Mouse (Mus musculus) thymus, adult 18-20 months (tissue): ENCODE data around the gene Tjp2.
"Not testable (repeated sequence)": the region's sequence is repeated elsewhere in the genome, so short reads cannot be mapped to it uniquely, and the experiment has no call there.

Experiments
- DNase-seq, 2 experiments: peaks; one replicate each; pipeline ENCODE4 v3.0.0; 2022; ENCODE audit warnings: mixed read lengths in 2 of 2

Tjp2 gene

DNA sequence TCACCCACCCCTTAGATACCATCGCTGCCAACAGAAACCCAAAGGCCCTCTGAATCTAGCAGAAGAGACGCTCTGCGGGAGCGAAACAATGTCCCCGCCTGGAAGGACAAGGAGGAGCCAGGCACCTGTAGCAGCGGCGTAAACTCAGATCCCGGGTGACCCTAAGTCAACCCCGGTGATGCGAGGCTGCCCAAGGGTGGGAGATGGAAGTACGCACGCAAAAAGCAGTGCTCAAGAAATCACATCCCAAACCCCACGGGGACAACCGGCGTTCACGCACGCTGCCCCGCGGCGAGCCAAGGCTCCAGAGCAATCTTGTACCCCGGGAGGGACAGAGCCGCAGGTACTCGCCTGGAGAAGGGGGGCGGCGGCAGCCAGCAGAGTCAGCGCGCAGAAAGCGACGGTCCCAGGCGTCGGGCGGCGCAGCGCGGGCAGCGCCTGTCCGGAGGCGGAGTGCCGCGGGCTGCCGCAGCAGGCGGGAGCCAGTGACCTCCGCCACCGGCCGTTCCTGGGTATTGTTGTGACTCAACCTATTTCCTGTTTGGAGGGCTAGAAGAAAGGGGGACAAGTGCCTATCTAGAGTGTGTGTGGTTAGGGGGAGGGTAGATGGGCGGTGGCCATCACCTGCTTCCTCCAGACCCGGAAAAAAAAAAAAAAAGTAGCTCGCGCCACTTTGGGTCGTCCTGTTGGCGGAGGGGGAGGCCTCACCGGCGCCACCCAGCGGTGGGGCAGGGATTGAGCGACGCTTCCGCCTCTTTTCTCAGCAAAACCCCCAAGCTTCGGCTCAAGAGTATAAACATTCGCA, at the start of gene Tjp2:
TSS of gene Tjp2 (minus strand) at position 531 of the 805 bp plus-strand sequence.
- DNase-seq, result peak; percentile 4 to 8

DNA sequence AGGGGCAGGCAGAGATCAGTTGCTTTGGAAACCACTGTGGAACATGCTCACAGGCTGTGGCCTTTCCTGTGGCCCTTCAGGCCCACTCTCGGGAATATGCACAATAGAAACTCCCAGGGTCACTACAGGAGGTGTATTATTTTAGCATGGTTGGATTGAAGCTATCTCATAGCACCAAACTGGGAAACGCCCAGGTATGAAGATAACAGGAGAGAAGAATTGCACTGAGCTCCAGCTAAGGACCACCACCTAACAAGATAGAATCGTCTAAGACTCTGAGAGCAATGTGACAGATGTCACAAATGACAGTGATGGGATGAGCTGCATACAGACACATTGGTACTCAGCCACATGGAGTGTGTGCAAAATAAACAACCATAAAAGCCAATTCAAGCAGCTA, 49.5 kb upstream of the Tjp2 start:
- no peak for DNase-seq

DNA sequence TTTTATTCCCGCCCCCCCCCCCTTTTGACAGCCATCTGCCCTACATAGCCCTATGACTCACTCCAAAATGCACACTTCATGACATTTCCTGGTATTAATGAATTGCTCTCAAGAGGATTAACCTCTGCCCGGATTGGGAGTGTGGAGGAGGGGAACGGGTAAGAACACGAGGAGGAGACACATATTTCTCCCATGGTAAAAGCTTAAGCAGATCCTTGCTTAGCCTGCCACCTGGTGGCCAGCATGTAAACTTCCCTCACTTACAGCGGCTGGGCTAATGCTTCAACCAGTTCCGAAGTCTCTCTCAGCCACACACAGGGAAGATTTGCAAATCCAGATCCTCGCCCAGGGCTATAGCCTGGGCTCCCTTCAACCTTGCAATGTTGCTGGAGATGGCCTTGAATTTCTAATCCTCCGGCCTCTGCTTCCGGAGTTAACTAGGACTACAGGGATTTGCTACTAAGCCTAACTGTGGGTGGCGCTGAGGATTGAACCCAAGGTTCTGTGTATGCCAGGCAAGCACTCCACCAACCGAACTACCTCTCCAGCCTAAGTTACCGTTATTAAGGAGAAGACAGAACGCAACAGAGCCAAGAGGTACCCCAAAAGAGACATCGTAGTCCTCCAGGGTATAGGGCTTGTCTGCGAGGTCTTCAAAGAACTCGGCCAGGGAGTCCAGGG, 47.1 kb upstream of the Tjp2 start:
- peak in 1 of 2 experiments; percentile 29 for DNase-seq

DNA sequence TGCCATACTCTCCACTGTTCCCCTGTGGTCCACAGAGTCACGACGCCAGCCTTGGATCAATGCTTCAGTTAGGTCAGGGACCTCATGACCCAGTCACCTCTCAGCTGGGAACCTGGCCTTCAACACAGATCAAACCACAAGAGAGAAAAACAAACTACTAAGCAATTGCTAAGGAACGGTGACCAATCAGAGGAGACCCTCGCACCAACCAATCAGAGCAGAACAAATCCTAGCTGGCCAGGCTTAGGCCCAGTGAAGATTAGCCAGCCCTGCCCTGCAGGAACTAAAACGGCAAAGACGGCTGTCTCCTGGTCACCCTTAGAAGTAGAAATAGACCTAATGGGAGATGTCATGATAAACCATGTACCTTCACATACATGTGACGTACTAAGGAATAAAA, 46.5 kb upstream of the Tjp2 start:
- DNase-seq, result no peak

DNA sequence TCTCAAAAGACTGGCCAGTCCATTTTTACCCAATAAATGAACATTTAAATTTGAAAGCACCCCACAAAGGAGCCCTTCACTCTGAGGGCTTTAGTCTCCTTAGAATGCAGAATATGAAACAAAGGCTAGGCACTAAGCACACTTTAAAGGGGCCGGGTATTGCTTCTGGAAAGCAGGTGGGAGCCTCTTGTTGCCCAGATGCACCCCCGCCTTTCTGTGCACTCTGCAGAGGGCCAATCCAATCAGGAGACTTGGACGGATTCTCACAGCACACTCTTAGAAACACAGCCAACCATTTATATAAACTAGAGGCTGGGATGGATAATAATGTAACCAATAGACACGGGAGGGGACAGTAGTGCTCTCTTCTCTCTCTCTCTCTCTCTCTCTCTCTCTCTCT, 43.7 kb upstream of the Tjp2 start:
- DNase-seq, result no peak

DNA sequence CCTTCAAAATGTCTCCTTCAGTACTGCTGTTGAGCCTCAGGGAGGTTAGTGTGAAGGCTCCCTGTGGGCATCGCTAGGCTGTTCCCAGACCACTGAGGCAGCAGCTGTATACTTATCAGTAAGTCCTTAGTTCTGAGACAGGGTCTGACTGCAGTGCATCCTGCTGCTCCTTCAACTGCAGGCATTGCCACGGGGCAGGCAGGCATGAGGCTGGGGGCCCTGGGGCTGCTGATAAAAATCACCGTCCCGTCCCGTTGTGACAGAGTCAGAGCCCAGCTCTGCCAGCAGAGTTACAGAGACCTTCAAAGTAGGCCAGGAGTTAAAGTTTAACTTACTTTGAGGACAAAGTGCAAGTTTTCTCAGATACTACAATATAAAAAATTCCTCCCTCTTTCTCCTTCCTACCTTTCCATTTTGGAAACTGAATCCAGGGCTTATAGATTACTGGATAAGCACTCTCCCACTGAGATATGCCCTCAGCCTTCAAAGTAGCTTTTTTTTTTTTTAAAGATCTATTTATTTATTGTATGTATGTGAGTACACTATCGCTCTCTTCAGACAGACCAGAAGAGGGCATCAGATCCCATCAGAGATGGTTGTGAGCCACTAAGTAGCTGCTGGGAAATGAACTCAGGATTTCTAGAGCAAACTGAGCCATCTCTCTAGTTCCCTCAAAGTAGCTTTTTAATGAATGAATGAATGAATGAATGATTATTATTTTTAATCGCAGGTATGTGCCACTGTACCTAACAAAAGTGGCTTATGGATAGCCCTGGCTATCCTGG, 41.4 kb upstream of the Tjp2 start:
- no peak for DNase-seq

DNA sequence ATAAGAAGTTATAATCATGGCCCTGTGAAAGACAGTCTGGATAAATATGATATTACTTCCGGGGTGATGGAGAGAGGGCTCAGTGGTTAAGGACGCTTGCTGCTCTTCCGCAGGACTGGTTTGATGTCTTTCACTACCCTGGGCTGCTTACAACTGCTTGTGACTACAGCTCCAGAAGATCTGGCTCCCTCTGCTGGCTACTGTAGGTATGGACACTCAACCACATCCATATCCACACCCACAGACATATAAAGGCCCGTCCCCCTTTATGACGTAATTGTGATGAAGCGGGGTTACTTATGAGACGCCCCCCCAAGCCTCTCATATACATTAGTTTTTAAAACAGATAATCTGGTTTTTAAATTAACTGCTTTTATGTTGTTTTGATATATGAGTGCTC, 40.2 kb upstream of the Tjp2 start:
- DNase-seq, result peak in 1 of 2 experiments; percentile 36

DNA sequence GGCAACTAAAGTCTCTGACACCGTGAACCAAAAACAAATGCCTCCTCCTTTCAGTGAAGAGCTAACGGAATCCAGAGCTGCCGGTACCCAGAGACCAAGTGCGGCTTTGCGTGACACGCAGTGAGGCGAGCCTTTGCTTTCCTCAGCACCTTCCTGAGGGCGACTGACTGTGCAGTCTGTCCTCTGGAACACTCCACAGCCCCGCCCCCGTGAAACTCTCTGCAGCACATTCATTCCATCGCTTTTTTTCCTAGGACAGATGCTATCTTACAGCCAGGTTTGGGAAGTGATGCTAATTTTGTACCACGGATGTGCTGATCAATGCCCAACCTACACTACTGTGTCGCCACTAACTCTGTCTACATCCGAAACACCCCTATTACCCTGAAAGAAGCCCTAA, 37.9 kb upstream of the Tjp2 start:
- DNase-seq, result no peak

DNA sequence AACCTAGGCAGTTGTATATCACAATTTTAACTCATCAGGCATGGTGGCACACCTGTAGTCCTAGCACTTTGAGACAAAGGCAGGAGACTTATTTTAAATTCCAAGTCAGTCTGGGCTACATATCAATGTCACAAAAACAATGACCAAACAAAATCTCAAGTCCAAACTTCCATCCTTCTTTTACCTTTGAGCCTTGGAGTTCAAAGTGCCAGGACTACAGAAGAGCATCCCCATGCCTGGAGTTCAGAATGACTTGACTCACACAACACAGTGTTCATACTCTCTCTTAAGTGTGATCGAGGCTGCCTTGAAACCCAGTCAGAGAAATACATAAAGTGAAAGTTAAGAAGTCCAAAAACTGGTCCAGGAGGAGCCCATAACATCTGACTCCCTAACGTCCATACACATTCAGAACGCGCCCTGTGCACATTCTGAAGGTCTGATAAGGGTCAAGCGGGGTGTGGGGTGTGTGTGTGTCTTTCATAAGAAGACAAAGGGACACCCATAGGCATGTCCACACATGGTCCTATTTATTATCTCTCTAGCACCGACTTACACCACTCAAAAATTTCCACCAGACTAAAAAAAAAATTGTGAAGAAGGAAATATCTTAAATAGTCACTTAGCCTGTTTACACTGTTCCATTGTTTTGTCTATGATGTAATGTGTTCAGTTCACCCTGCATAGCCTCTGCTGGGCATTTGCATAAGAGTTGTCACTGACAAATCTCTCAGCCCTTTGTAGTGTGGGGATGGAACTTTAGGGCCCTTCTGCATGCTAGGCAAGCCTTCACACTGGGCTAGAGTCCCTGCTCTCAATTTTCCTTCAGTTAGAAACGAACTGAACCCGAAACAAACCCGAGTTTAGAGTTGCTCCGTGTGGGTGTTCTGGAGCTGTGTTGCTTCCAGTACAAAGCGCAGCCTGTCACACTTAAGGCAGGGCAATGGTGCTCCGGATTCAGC, 34.8 kb upstream of the Tjp2 start:
- no peak for DNase-seq

DNA sequence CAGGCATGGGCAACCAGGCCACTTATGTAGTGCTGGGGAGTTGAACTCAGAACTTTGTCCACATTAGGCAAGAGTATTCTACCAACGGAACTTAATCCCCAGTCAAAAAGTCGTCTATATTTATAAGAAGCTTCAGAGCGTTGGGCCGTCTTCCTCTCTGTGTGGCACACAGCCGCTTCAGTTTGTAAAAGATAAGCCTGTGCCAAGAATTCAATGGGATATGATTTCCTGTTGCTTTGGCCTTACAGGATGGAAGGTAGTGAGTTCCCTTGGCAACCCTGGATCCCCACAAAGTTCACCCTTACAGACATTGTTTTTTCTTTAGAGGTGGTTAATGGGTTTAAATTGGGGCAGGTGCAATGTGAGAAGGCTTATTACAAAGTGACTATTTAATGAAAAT, 33.5 kb upstream of the Tjp2 start:
- DNase-seq, result no peak

DNA sequence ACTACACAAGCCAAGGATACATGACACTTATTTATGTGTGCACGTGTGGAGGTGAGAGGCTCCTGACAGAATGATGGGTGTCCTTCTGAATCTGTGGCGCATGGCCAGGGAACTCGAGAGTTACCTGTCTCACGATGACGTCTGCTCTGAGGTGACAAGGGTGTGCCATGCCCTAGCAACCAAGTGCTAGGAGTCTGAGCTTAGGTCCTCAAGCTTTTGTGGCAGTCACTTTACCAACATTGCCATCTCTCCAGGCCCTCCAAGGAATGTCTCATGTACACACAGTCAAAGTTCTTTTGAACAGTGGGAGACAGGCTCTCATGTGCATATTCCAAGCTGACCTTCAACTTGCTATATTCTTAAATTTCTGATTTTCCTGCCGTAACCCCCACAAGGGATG, 33.1 kb upstream of the Tjp2 start:
- no peak for DNase-seq

DNA sequence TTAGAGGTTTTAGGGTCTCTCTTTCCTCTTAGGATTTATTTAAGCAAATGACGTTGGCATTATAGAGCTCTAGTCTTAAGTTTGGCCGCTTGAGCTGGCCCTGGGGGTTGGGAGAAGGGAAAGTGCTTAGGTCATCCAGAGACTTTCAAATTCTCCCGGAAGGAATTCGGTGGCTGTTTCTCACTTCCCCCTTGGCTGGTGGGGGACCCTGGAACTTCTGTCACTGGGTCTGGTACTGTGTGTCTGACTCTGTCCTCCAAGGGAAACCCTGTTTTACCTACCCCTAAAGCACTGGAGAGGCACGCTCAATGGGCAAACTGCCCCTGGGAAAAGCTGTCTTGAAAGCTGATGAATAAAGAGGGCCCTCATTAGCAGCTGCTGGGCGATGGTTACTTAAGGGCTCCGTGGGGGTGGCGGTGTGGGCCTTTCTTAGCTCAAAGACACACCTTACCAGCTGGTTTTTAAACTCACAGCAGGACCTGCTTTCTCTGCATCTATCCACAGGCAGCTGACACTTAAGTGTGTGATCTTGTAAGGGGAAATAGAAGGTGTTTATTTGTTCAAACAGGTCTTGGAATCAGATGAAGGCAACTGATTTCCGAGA, 28.9 kb upstream of the Tjp2 start:
- DNase-seq, result no peak

DNA sequence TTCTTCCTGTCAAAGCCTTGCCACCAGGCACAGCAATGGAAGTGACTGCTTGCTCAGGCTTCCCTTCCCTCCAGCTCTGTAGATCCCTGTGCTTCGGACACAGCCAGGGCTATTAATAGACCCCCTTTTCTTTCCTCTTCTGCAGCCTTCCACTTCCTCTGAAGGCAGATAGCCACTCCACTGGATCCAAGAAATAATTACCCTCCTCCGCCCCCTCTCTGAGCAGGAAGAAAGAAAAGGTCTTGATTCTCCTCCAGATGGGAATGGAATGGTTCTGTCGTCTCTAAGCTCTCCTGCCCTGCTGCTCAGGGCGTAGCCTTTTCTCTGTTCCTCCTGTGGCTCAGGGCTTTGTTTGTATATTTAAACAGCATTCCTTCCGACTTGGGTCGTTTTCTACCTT, 27.0 kb upstream of the Tjp2 start:
- no peak for DNase-seq

DNA sequence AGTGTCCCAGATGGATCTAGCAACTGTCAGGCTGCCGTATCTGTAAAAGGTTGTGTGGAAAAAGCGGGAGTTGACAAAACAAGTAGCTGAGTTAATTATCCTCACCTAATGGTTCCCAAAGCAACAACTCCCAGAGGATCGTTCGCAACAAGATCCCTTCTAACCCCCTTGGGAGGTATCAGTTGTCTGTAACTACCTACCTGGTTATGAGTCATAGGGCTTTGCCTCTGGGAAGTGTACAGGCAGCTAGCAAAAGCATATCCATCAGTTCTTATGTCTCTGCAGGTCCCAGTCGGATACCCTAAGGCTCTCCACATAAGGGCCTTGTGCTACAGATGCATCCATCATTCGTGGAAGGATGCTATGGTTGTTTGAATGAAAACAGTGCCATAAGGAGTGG, 18.5 kb upstream of the Tjp2 start:
- DNase-seq, result no peak

DNA sequence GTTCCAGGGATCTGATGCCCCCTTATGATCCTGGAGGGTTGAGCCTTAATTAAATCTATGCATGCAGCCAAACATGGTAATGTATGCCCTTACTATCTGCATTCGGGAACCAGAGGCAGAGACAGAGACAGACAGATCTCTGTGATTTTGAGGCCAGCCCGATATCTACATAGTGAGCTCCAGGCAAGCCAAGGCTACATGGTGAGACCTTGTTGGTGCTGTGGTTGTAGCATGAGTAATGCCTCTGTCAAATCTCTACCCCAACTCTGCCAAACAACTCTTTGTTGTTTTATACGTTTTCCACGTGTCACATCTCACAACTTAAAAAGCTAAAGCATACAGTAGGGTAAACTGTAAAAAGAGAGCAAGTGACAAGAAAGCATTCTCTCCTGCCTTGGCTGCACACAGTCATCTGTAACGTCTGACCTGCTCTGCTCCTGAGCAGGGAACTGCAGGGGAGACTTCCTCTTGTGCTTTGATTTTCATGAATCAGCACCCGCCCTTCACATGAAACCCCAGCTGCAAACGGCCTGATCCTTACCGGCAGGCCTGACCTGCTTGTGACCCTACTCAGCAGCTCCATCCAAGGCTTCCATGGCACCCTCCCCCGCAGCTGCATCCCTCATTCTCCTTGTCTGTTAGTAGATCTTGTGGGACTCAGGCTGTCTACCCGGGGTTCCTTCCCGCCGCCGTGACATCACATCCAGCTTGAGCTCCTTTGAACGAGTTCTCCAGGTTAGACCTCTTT, 17.1 kb upstream of the Tjp2 start:
- no peak for DNase-seq

DNA sequence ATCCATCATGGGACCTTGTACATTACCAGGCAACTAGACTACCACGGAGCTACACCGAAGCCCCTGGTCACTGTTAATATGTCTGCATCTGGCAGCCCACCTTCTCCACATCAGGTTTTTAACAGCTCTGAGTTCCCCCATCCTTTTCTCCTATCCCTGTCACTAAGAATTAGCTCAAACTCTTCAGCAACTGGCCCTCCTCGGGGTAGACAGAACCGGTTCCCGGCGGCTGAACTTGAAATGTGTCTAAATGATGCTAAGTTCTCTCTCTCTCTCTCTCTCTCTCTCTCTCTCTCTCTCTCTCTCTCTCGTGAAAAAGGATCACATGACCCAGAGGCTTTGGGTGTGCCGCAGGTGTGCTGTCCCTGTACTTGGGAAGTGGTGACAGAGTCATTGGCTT, 16.4 kb upstream of the Tjp2 start:
- no peak for DNase-seq

DNA sequence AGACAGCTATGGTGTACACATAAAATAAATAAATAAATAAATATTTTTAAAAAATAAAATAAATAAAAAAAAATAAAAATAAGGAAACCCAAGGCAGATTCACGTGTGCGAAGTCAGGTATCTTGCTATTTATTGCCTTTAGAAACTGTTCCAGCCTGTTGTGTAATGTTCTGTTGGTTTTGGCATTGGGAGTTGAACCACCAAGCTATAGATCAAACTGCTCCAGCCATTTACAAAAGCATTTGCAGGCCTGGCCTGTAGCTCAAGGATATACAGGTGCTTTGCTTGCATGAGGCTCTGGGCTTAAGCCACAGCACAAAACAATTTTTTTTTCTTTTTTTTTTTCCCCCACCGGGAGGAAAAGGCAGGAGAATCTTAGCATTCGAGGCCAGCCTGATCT, 13.2 kb upstream of the Tjp2 start:
- no peak for DNase-seq

DNA sequence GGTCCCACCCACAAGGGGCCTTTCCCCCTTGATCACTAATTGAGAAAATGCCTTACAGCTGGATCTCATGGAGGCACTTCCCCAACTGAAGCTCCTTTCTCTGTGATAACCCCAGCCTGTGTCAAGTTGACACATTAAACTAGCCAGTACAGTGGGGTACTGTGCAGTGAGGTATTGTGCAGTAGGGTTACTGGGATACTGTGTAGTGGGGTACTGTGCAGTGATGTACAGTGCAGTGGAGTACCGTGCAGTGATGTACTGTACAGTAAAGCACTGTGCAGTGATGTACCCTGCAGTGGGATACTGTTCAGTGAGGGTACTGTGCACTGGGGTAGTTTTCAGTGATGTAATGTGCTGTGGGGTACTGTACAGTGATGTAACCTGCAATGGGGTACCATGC, 7.5 kb upstream of the Tjp2 start:
- not testable (repeated sequence) for DNase-seq

DNA sequence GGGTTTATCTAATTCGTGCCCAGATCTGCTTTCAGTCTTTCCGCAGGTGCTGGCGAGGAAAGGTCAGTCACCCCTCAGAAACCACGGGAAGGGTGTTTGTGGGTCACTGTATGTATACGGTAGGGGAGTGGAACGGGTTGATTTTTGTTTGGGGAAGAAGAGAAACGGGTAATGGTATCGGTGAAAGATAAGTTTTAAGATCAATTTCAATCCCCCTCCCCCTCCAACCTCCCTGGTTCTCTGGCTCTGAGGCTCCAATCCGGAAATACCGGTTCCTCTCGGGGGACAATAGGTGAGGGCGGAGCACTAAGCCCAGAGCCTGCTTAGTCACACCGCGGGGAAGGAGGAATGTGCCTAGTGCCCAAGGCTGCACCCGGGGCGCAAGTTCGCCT, 471 bp upstream of the Tjp2 start:
- DNase-seq, result peak in 1 of 2 experiments; percentile 9

DNA sequence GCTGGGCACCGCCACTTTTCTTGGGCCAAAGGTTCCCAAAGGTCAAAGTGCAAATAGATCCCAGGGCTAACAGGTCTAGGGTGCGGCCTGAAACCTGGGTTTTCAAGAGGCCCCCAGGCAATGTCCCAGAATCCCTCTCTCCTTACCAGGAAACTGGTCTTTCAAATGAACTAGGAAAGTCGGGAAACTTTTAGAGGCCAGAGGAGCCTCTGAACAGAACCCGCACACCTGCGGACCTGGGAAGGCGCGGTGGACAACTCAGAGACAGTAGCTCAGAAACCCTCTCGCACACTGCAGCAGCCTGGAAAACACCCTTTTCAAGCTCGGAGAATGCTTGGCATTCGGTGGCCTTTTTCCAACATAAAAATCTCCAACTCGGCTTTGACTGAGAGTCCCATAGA, 979 bp downstream of the Tjp2 start:
- DNase-seq, result no peak

DNA sequence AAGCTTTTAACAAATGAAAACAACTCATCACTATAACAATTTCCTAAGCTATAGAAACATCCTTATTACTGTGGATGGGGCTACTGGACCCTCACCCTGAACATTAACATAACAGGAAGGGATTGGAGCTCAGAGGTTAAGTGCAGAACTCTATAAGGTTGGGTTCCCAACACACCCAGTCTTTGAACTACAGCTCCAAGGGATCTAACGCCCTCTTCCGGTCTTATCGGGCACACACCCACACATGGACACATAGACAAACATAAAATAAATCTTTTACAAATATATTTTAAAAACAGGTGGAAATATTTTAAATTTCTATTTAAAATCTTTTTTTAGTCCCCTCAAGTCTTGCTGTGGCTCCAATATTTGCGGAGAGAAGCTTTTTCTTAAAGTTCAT, 3.4 kb downstream of the Tjp2 start:
- DNase-seq, result no peak
